Mouse (Mus musculus): Measurements from ENCODE around the gene Itsn1. TPM values are rescaled to one million over a fixed set of nuclear protein-coding genes. Genes with fewer than 3 reads are reported as not detected.

Gene Itsn1
- total RNA-seq (2023): 10 to 100 TPM; 19.9 to 33.8 TPM

GRCm38 (mm10) chr16:91729066-91729482, at the start of gene Itsn1:
Itsn1 (plus strand) TSS chr16:91729281.

GRCm38 (mm10) chr16:91688619-91689334, 40.3 kb upstream of the Itsn1 start, which contains the start of gene Donson:
Donson (minus strand) TSS chr16:91688770.

DNA sequence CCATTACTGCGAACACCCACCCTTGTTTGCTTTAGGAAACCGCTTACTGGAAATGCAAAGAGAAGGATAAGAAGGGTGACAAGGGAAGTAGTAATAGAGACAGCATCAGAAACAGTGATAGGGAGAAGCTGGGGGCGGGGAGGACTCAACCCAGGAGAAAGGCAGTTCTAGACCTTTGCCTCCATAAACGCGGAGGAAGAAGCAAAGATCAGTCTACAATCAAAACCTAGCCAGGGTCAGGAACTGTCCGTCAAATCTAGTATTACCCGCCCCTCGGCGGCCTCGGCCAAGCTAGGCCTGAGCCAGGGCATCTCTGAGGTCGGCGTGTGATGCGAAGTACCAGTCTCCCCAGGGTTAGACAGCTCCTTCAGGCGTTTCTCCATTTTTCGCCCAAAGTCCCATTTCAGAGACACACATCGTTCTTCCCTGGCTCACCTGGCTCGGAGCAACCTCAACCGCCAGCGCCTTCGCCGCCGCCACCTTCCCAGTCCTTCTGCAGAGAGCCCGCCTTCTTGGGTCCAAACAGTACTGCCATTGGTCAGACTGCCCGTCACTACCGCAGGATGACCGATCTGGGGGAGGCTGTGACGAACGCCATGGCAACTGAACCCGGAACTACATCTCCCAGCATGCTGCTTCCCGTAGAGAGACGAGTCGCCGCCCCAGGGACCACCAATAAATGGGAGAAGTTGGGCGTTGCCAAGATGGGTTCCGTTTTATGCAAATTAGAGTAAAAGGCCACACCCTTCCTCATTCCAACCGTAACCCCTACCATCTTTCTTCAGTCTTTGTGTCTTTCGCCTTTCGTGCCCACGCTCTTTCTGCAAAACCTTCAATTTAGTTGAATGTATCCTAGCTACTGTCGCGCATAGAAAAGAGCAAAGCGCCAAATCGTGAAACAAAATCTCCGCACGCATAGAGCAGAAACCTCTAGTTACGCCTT, 687 bp upstream of the Itsn1 start, which contains the start of gene Cryzl1:
TSS of gene Cryzl1 (minus strand) at position 853 of the 943 bp plus-strand sequence.

Other genes with a start within 250 kb of the Itsn1 start
- 100 to 1,000 TPM; 160 to 174 TPM for gene Ifnar1, start 244.0 kb upstream of the Itsn1 start, total RNA-seq (2023)
- 10 to 100 TPM; 53.4 to 66.9 TPM for gene Ifngr2, start 182.2 kb upstream of the Itsn1 start, total RNA-seq (2023)
- gene Tmem50b, start 131.5 kb upstream of the Itsn1 start, total RNA-seq (2023): 10 to 100 TPM; 45.7 to 46.3 TPM
- 1 to 10 TPM; 1.3 to 1.7 TPM for gene Dnajc28, start 110.3 kb upstream of the Itsn1 start, total RNA-seq (2023)
- gene Gart, start 82.3 kb upstream of the Itsn1 start, total RNA-seq (2023): 10 to 100 TPM; 67.5 to 90.9 TPM
- 100 to 1,000 TPM; 530 to 541 TPM for gene Son, start 81.8 kb upstream of the Itsn1 start, total RNA-seq (2023)
- gene Donson, start 40.5 kb upstream of the Itsn1 start, total RNA-seq (2023): 10 to 100 TPM; 74.4 to 79.4 TPM
- 10 to 100 TPM; 53.9 to 61.5 TPM for gene Cryzl1, start 306 bp upstream of the Itsn1 start, total RNA-seq (2023)